Mouse (Mus musculus) stomach, embryonic 14.5 days (tissue): ENCODE results near the gene Plppr3. TPM values are rescaled to one million over a fixed set of nuclear protein-coding genes. Genes with fewer than 3 reads are reported as not detected.

Source experiments
- ATAC-seq: fragments of 200-750 bp; cut with Nextera tagmentation; 2 replicates; pipeline ENCODE4 v1.8.0; 2017; ENCODE audit warnings: low read depth, moderate TSS enrichment; ENCODE audit not compliant: insufficient number of reproducible peaks, insufficient read depth, low FRiP score
- H3K27ac ChIP-seq: fragments of 300-500 bp; sonication (generic); 2 replicates; pipeline ENCODE4 v1.5.1; 2014; ENCODE audit warnings: mild to moderate bottlenecking, low read length, moderate library complexity, mixed read lengths
- H3K27me3 ChIP-seq: fragments of 300-500 bp; sonication (generic); 2 replicates; pipeline ENCODE4 v1.6.1; 2014; ENCODE audit warnings: low read length, control low read depth, mixed read lengths; ENCODE audit not compliant: control insufficient read depth, insufficient read depth
- H3K36me3 ChIP-seq: fragments of 300-500 bp; sonication (generic); 2 replicates; pipeline ENCODE4 v1.6.1; 2014; ENCODE audit warnings: mild to moderate bottlenecking, control low read depth, low read length, moderate library complexity, mixed read lengths; ENCODE audit not compliant: control insufficient read depth, insufficient read depth
- H3K4me1 ChIP-seq: fragments of 300-500 bp; sonication (generic); 2 replicates; pipeline ENCODE4 v1.6.1; 2014; ENCODE audit warnings: low read length, control low read depth, mixed read lengths; ENCODE audit not compliant: control insufficient read depth, insufficient read depth
- H3K4me2 ChIP-seq: fragments of 300-500 bp; sonication (generic); replicated peaks from 2 replicates; pipeline ENCODE4 v1.6.1; 2014; ENCODE audit warnings: low read depth, low read length, control low read depth
- H3K4me3 ChIP-seq: fragments of 300-500 bp; sonication (generic); 2 replicates; pipeline ENCODE4 v1.5.1; 2014; ENCODE audit warnings: low read depth, low read length, control low read depth
- H3K9ac ChIP-seq: fragments of 300-500 bp; sonication (generic); replicated peaks from 2 replicates; pipeline ENCODE4 v1.6.1; 2014; ENCODE audit warnings: low read depth, mild to moderate bottlenecking, control low read depth, low read length, moderate library complexity, mixed read lengths
- H3K9me3 ChIP-seq: fragments of 300-500 bp; sonication (generic); 2 replicates; pipeline ENCODE4 v1.6.1; 2016; ENCODE audit warnings: low read depth, low read length, control low read depth; ENCODE audit not compliant: control insufficient read depth
- WGBS: fragments of 180-500 bp; shearing (Covaris S2); extraction: QIAGEN DNeasy Blood & Tissue Kit; methylation state at CpG from one replicate; pipeline ENCODE4 v1.1.7; 2014; 5-methylcytosine and 5-hydroxymethylcytosine counted together
- polyA plus RNA-seq: library from polyadenylated mRNA; unstranded; fragments of >200 nt; fragmentation: Nextera tagmentation; extraction: Ambion mirVana; gene quantifications from 2 replicates; pipeline ENCODE4 v1.2.1, GENCODE M21; 2014

The Plppr3 gene
- polyA plus RNA-seq, 1 experiment from 2014 or later = 51.7 TPM

DNA sequence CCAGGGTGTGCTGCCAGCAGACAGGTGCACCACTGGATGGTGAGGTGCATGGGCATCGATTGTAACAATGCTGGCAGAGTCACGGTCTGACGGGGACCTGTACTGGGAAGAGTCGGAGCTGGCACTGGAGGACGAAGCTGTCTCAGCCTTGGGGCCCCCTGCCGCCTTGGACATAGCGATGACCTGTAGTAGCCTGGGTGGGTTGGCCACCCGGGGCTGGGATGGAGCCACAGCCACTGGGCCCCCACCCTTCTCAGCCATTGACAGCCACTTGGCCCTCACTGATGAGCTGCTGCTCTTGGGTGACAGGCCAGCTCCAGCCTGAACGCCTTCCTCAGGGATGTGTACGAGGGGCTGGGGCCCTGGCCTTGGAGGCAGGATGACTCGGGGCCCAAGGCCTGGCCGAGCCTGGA is 9.2 kb downstream of the Plppr3 start:
- Histone ChIP-seq H3K4me3 (no peak overlapping the region), H3K27me3 (no peaks in the 10 kb centered on the region), H3K9ac (no peak overlapping the region), H3K4me1 (0 out of 2 replicates have a peak, but pooled peaks cover 2% of the 10 kb centered on the region), H3K27ac (peak overlapping the region; percentile 21; the same call in 1 of the 2 replicates), H3K4me2 (no peak overlapping the region), H3K36me3 (peaks cover 59% of the 10 kb centered on the region), H3K9me3 (no peaks in the 10 kb centered on the region)
- whole genome bisulfite sequencing = 58% methylated on average over 12 of the region's 12 CpGs
- ATAC-seq = peak; percentile 19; the same call in 1 of the 2 replicates

DNA sequence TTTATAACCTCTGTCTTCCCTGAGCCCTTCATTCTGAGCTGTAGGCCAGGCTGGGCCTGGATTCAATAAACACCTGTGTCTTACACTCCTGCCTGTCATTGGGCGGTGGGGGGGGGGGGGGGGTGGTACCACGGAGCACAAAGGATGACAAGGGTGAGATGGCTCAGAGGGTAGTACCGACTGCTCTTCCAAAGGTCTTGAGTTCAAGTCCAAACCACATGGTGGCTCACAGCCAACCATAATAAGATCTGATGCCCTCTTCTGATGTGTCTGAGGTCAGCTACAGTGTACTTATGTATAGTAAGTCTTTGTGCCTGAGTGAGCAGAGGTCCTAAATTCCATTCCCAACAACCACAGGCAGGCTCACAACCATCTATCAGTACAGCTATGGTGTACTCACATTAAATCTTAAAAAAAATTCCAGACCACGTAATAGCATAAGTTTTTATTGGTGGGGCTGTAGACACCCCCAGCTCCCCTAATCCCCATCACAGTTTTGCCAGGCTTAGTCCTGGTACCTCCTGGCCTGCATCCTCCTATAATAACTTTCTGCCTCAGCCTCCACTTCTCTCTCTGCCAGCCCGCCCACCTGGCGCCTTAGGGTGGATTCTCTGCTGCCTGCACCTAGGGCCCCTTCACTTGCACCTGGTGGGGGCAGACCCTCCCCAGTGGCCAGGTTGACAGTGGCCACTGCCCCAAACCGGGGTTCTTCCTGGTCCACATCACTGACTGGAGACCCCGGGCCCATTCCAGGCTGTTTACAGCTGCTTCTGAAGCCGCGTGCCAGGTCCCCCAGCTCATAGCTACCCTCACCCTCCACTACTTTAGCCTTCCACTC is 9.9 kb downstream of the Plppr3 start:
- 0 out of 2 replicates have a peak, but pooled peaks have one; percentile 28 for ATAC-seq
- Histone ChIP-seq H3K27me3 (no peaks in the 10 kb centered on the region), H3K9ac (no peak overlapping the region), H3K36me3 (peaks cover 65% of the 10 kb centered on the region), H3K9me3 (no peaks in the 10 kb centered on the region), H3K4me1 (0 out of 2 replicates have a peak, but pooled peaks cover 2% of the 10 kb centered on the region), H3K4me3 (no peak overlapping the region), H3K4me2 (no peak overlapping the region), H3K27ac (peak overlapping the region; percentile 21; the same call in 1 of the 2 replicates)
- 45% methylated on average over 10 of the region's 10 CpGs for WGBS

DNA sequence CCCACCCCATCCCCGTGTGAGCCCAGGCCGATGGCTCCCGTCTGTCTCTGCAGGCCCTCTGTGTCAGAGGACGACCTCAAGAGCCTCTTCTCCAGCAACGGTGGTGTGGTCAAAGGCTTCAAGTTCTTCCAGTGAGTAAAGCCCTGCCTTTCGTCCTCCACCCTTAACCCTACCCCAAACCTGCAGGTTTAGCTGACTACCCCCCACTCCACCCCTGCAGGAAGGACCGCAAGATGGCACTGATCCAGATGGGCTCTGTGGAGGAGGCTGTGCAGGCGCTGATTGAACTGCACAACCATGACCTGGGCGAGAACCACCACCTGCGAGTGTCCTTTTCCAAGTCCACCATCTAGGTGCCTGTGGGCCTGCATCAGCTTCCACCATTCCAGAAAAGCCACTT is 11.5 kb downstream of the Plppr3 start:
- Histone ChIP-seq H3K4me2 (no peak overlapping the region), H3K4me3 (no peak overlapping the region), H3K27ac (no peak overlapping the region), H3K9ac (no peak overlapping the region), H3K9me3 (no peaks in the 10 kb centered on the region), H3K36me3 (peaks cover 80% of the 10 kb centered on the region), H3K27me3 (no peaks in the 10 kb centered on the region), H3K4me1 (peaks cover 11% of the 10 kb centered on the region)
- WGBS = 65% methylated on average over 10 of the region's 10 CpGs
- ATAC-seq = no peak

DNA sequence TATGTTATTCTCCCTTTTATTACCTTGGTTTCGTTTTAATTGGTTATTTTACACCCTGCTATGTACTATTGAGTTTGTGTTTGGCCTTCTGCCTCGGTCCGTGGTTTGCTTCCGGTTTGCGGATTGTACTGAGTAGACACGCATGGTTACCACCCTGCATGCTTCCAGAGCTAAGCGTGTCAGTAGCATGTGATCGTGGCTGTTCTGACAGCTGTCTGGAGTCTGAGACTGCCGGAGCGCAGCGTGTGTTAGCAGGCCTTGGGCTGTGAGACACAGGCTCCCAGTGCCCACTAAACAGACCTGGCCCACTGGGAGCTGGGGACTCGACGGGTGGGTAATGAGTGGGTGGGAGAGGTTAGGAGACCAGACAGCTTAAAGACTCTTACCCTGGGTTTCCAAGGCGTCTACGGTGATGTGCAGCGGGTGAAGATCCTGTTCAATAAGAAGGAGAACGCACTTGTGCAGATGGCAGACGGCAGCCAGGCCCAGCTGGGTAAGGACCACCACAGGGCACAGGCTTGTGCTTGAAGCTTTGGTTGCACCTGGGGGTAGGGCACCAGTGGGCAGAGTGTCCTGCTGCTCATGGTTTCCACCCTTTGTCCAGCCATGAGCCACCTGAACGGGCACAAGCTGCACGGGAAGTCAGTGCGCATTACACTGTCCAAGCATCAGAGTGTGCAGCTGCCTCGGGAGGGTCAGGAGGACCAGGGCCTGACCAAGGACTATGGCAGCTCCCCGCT is 12.2 kb downstream of the Plppr3 start:
- Histone ChIP-seq H3K36me3 (peaks cover 82% of the 10 kb centered on the region), H3K27ac (no peak overlapping the region)
- 88% methylated on average over 23 of the region's 23 CpGs for WGBS

DNA sequence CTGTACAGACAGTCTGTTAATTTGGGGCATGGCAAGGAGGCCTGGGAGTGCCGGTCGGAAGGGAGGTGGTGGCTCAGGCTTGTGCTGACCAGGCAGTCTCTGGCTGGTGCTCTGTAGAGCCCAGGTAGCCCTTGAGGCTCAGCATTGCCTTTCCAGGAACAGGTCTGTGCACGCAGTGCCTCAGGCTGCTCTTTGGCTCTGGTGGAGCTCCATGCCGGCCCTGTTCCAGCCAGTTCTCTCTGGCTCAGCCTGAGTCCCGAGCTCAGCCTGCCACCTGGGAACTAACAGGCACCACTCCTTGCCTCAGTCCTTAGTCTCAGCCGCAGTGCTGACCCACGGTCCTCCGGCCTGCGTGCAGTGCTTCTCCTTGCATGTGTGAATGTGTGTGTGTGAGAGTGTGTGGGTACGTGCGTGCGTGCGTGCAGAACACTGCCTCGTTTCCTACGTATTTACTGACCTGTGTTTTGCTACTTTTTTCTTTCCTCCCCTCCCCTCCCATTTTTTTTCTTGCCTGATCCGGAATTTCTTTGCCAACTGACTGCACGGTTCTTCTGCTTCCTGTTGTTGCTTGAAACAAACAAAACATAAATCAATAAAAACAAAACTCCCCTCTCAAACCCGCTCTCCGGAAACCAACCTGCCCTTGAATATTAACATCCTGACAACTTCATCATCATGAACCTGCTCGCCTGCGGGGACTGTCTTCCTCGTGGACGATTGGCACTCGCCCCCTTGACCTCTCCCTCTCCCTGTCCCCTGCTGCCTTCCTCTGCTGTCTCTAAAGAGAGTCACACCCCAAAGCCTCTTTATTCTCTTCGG is 13.0 kb downstream of the Plppr3 start:
- Histone ChIP-seq H3K9me3 (no peaks in the 10 kb centered on the region), H3K36me3 (peaks cover 87% of the 10 kb centered on the region), H3K4me2 (no peak overlapping the region), H3K27ac (no peak overlapping the region), H3K9ac (no peak overlapping the region), H3K4me1 (peaks cover 26% of the 10 kb centered on the region), H3K4me3 (no peak overlapping the region), H3K27me3 (no peaks in the 10 kb centered on the region)
- no peak for ATAC-seq
- WGBS = 71% methylated on average over 25 of the region's 25 CpGs

More for the DNA sequence above, 12.2 kb downstream of the Plppr3 start:
- Histone ChIP-seq H3K4me1 (peaks cover 18% of the 10 kb centered on the region), H3K9me3 (no peaks in the 10 kb centered on the region), H3K27me3 (no peaks in the 10 kb centered on the region), H3K4me2 (no peak overlapping the region), H3K4me3 (no peak overlapping the region), H3K9ac (no peak overlapping the region)
- no peak for ATAC-seq

DNA sequence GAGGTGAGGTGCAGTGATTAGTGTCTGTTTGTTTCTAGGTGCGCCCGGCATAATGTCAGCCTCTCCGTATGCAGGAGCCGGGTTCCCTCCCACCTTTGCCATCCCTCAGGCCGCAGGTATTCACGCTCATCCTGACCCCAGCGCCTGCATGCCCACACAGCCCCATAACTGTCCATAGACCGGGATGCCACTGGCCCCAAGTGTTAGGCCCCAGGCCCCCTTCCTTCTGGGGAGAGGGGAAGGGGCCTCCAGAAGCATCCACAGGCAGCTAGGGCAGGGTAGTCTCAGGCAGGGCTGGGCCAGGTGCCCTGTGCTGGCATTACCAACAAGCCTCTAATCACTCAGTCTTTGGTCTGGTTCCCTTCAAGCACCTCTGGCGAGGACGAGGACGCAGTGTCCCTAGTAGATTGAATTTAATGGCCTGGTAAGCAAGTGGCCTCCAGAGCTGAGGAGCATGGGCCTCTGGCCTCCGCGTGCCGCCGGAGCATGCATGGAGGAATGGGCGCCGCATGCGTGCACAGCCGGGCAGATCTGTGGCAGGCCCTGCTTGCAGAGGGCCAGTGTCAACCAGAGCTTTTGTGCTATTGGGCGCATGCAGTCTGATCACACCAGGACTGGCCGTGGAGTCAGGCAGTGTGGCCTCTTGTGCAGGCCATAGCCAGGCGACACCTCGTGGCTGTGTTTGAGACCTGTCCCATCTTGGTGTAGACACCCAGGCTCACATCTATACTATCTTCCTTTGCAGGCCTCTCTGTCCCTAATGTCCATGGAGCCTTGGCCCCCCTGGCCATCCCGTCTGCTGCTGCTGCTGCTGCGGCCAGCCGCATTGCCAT is 14.1 kb downstream of the Plppr3 start:
- H3K9me3 ChIP-seq = no peaks in the 10 kb centered on the region
- H3K9ac ChIP-seq = no peak overlapping the region; the same call in 1 of the 2 replicates
- no peaks in the 10 kb centered on the region for H3K27me3 ChIP-seq
- peaks cover 30% of the 10 kb centered on the region for H3K4me1 ChIP-seq
- H3K4me3 ChIP-seq = 0 out of 2 replicates have a peak overlapping the region, but pooled peaks have one; percentile 1
- no peak overlapping the region for H3K27ac ChIP-seq
- peaks cover 84% of the 10 kb centered on the region for H3K36me3 ChIP-seq
- no peak overlapping the region for H3K4me2 ChIP-seq
- WGBS = 90% methylated on average over 26 of the region's 26 CpGs
- no peak for ATAC-seq

DNA sequence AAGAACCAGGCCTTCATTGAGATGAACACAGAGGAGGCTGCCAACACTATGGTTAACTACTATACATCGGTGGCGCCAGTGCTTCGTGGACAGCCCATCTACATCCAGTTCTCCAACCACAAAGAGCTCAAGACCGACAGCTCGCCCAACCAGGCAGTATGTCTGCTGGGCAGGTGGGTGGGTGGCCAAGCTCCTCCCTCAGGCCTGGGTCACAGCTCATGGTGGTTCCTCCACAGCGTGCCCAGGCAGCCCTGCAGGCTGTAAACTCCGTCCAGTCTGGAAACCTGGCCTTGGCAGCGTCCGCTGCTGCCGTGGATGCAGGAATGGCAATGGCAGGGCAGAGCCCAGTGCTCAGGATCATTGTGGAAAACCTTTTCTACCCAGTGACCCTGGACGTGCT is 15.3 kb downstream of the Plppr3 start:
- Histone ChIP-seq H3K4me1 (peaks cover 30% of the 10 kb centered on the region), H3K27me3 (no peaks in the 10 kb centered on the region), H3K4me3 (no peak overlapping the region), H3K9me3 (no peaks in the 10 kb centered on the region), H3K4me2 (no peak overlapping the region), H3K36me3 (peaks cover 73% of the 10 kb centered on the region), H3K9ac (no peak overlapping the region), H3K27ac (no peak overlapping the region)
- WGBS = 78% methylated on average over 11 of the region's 11 CpGs
- no peak for ATAC-seq
